Mouse (Mus musculus) layer of hippocampus, adult 18-20 months (tissue): ENCODE results near the gene Lama5. TPM values are rescaled to one million over a fixed set of nuclear protein-coding genes. Genes with fewer than 3 reads are reported as not detected.
A peak's percentile ranks its signal among the peaks of the same experiment; 100 is the strongest.
"Not testable (repeated sequence)": the region's sequence is repeated elsewhere in the genome, so short reads cannot be mapped to it uniquely, and the experiment has no call there.

ENCODE experiments used
- DNase-seq, 2 experiments: peaks; one replicate each; pipeline ENCODE4 v3.0.0; 2022; ENCODE audit warnings: low spot score in 2 of 2
- long read RNA-seq: library from polyadenylated mRNA; stranded (forward); transcript quantifications from one replicate; pipeline ENCODE4 v2.0.0, GENCODE M21; 2021
- total RNA-seq, 2 experiments: library from RNA; stranded (reverse); gene quantifications; 2 replicates each; pipeline ENCODE4 v1.2.3; 2021

Lama5 gene
- 1 to 10 TPM; 6.6 to 7.2 TPM for total RNA-seq
- long read RNA-seq, partial matches to known transcripts, result 2 of 4 reads
- long read RNA-seq, other reads (novel, unspliced or antisense), result 2 of 4 reads

GRCm38 (mm10) chr2:180225762-180226378 is at the start of gene Lama5:
Gene Lama5, minus strand, starts transcription at chr2:180225859.
- DNase-seq, result no peak

DNA sequence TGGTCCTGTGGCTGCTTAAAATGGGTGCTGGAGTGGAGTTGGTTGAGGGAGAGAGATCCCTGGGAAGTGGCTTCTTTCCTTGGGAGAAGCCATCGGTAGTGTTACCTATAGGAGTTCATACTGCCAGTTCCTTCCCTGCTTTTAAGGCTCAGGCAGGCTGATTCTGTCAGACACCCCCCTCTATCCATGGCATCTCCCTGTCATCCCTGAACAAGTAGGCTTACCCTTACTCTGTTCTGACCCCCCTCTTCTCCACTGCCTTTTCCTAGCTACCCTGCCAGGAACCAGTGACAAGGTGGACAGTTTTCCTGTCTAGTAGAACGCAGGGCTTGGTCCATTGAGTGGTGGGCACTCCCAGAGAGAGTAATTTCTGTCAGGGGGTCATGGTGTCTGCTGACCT is 48.9 kb upstream of the Lama5 start:
- no peak for DNase-seq

GRCm38 (mm10) chr2:180273394-180274244 is 48.0 kb upstream of the Lama5 start, which contains the start of gene Cables2:
Gene Cables2, minus strand, starts transcription at chr2:180273496.
- DNase-seq, result peak; percentile 86 to 94

DNA sequence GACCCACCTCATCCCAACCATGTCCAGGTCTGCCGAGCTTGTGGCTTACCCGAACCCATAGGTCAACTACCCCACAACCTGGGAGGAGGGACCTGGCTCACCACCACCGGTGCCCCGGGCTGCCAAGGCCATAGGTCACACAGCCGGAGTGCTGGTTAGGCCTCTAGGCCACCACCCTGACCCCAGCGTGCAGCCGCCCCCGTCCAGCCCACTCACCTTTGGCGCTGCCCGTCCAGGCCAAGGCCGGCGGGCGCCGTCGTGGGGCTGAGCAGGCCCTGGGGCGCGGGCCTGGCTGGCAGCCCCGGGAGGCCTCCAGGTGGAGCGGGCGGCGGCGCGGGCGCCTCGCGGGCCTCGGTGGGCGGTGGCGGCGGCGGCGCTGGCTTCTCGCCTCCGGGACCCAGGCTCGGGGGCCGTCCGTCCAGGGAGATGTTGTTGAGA is 47.2 kb upstream of the Lama5 start:
- DNase-seq, result peak in 1 of 2 experiments; percentile 40

DNA sequence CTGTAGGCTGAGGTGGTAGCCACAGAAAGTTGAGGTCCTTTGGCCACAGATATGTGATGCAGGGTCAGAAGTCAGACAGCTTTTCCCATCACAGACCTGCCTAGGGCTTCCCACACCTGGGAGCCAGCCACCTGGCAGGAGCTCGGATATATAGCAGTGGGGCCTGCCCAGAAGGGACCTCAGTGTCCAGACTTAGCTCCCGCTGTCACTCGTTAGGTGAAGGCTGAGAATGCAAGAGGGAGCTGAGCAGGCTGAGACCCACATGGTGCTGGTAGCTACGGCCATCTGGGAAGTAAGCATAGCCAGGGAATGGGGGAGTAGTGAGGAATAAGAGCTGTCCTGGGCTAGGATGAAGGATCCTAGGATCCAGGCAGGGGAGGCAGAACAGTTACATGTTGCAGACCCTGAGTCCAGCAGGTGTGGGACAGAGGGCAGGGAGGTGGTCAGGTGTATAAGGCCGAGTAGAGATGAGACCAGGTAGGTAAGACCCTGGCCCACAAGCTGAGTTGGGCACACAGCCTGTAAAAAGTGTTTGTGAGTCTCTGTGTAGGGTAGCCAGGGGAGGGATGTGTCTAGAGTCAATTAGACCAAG is 46.2 kb upstream of the Lama5 start:
- peak in 1 of 2 experiments; percentile 45 for DNase-seq

GRCm38 (mm10) chr2:180270537-180271255 is 45.0 kb upstream of the Lama5 start:
- DNase-seq, result no peak

GRCm38 (mm10) chr2:180269329-180269728 is 43.7 kb upstream of the Lama5 start:
- DNase-seq, result no peak

DNA sequence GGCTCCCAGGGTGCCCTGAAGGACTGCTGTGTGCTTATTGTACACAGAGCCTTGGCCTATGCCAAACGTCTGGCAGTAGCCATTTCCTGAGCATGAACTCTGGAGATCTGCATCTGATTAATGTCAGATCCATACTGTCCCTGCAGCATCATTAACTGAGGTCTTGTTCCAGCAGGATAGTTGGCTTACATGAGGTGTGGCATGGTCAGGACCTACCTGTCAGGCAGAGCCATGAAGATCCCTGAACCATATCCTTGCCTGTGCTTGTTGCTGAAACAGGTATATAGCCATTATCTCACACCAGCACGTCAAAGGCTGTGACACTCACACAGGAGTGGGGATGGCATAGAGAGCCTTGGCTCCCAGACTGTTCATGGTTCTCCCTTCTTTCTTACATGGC is 42.3 kb upstream of the Lama5 start:
- no peak for DNase-seq

DNA sequence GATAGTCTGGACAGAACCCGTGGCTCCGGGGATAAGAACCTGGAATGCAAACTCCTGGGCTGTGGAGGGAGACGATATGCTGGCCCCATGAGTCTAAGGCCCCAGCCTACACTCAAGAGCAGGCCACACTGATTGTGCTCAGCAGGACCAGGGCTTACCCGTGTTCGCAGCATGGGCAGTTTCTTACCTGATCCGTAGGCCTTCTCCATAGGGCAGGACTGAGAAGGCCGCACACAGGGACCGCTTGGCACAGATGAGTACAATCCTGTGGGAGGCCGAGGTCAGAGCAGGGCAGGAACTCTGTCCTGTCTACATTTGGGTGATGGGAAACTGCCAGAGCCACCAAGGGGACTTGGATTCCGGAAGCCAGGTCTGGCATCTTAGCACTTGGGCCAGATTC is 37.2 kb upstream of the Lama5 start:
- DNase-seq, result no peak

- DNase-seq, result no peak
These were observed 36.8 kb upstream of the Lama5 start for GRCm38 (mm10) chr2:180262441-180262840.

- DNase-seq, result no peak
These were observed 36.2 kb upstream of the Lama5 start for GRCm38 (mm10) chr2:180261901-180262300.

- DNase-seq, result no peak
These were observed 35.2 kb upstream of the Lama5 start for GRCm38 (mm10) chr2:180260610-180261480.

GRCm38 (mm10) chr2:180259826-180260609 is 34.4 kb upstream of the Lama5 start:
- DNase-seq, result not testable (repeated sequence)

GRCm38 (mm10) chr2:180258951-180259484 is 33.4 kb upstream of the Lama5 start:
- not testable (repeated sequence) for DNase-seq

GRCm38 (mm10) chr2:180257963-180258865 is 32.6 kb upstream of the Lama5 start:
- no peak for DNase-seq

- peak; percentile 96 to 99 for DNase-seq
These were observed 31.4 kb upstream of the Lama5 start, which contains the start of gene Rps21 for GRCm38 (mm10) chr2:180257001-180257521. Gene Rps21, plus strand, starts transcription at chr2:180257377.

DNA sequence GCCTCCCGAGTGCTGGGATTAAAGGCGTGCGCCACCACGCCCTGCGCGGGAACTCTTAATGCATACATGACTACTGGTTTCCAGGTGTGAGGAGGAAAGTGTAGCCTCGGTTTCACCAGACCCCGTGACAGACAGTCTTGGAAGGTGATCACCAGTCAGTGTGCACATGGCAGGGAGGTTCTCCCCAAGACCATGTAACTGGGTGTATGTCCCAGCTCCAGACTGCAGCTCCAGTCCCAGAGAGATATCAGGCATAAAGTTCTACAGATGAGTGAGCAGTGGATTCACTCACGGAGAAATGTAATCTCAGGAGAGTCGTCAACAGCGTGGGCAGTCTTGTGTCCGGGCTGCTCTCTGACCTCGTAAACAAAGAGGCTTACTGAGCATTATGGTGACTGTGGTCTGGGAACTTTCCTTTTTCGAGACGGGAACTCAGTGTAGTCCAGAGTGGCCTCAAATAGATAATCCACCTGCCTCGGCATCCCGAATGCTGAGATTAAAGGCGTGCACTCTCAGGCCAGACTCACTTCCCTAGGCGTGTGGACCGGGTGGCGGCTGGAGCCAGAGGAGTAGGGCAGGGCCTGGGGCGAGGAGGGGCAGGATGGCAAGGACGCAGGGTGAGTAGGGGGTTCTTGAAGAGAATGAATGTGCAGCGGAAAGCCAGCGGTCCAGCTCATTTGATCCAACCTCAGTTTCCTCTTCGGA is 30.8 kb upstream of the Lama5 start:
- no peak for DNase-seq
